Mouse (Mus musculus): ENCODE measurements around the gene Cacna2d4.

The Cacna2d4 gene

DNA sequence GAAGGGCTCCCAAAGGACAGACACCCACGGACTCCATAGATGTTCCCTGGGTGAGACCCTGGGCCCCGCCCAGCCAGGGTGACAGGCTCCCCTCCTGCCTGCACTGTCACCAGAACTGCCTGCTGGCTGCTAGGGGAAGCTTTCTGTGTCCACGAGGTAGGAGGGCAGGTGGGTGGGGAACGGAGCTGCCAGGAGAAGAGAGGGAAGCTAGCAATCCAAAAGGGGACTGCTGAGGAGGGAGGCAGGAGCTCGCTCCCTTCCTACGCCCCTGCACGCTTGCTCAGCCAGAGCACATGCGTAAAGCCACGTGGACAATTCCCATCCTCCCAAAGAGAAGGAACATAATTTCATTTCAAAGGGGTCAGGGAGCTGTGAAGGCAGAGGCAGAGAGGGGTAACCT, 73.8 kb downstream of the Cacna2d4 start:
- no peak for DNase-seq (ENCODE audit: low read depth, low spot score)

DNA sequence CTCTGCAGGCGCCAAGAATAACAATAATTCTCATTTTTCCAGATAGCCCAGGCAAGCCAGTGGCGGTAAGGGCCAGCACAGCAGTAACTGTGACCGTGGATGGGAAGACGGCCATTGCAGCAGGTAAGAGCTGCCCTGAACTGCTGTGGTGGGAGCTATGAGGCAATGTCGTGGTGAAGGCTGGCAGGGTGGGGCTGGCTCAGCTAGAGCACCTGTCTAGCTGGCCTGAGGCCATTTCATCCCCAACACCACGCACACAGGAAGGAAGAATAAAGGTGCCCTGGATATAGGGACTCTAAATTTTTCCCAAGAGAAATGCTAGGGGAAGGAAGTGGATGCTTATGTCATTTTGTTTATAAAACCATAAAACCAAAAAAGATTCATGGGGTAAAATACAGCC, 76.1 kb downstream of the Cacna2d4 start:
- DNase-seq (ENCODE audit: low read depth, low spot score), result no peak

DNA sequence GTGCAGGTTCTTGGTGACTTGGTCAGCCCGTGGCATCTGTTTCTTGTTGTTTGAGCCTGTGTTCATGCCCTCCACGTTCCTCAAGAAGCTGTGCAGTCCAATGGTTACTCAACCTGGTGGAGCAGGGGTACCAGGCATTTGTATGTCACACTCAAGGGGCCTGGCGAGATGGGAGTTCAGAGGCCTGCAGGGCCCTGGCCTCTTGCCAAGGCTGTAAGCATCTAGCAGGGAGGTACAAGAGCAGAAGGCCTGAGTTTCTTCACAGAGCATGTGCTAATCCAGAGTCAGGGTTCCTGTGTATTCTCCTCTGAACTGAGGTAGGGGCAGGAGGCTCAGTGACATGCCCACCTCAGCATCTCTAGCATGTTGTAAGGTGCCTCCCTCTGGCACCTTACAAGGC, 76.8 kb downstream of the Cacna2d4 start:
- no peak for DNase-seq (ENCODE audit: low read depth, low spot score)

DNA sequence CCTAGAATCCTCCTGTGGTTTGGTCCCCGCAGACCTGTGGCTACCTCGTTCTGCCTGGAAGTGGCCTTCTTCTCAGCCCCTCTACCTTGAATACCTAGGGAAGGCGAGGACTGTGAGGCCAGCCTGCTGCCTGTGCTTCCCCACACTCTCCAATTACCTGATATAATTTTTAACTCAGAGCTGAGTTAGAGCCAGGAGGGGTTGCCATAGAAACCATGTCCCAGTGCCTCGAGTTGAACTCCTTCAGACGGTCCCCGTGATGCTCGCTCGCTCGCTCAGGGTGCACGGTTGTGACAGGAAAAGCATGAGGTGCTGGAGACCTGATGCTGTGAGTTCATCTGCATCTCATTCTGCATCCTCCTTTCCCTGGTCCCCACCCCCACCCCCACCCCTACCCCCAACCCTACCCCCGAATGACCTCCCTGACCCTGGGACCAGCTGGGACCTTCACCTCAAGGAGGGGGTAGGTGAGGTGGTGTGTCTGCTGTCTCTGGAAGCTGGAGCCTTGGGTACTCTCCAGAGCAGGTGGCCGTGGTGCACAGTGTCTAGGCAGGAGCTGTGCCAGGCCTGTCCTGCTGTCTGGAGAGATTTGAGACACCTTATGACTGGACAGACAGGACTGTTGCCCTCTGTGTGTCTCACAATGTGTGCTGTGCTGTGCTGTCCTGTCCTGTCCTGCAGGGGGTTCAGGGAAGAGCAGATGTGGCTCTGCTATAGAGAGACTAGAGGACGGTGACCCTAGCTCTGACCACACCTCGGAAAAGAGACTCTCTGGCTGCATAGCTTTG, 77.5 kb downstream of the Cacna2d4 start:
- DNase-seq (ENCODE audit: low read depth, low spot score), result no peak

DNA sequence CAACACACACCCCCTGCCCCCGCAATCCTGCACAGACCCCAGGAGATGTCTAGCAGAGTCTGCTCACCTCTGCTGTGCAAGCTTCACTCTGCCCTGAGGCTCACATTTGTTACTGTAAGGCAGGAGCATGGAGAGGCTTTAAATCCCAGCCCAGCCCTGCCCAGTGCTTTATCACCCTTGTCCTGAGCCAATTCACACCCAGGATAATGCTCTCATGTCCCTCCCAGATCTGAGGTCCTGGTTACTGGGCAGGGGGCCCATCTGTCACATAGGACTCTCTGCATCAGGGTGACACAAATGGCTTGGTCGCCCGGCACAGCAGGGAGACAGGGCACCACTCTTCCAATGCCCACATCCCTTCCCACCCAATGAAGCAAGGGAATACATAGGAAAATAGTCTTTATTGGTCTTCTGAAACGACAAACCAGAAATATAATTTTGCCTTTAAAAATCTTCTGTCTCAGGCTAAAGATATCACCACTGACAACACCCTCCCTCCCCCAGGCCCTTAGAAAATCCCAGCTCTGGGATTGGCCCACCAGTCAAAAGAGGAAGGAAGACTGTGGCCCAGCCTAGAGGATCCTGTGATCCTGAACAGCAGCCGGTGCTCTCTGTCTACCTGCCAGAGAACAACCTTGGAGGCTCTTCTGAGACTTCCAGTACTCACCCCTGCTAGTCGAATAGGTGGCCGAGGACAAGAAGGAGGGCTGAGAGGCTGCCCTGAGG, 78.6 kb downstream of the Cacna2d4 start:
- no peak for DNase-seq (ENCODE audit: low read depth, low spot score)

DNA sequence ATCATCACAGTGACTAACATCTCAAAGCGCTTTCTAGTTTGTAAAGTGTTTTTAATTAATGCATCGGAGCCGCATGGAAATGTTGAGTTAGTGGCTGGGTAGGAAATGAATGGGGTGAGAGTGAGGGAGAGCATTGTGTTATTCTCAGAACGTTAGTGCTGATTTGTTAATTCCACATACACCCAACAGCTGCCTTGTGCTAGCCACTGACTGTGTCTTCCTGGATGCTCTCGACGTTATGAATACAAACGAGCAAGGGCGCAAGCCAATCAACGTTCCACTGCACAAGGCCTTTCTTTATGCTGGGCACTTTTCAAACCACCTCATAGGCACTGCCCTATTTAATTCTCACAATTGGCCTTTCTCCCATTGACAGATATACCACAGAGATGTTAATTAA, 82.4 kb downstream of the Cacna2d4 start:
- DNase-seq (ENCODE audit: low read depth, low spot score), result no peak

DNA sequence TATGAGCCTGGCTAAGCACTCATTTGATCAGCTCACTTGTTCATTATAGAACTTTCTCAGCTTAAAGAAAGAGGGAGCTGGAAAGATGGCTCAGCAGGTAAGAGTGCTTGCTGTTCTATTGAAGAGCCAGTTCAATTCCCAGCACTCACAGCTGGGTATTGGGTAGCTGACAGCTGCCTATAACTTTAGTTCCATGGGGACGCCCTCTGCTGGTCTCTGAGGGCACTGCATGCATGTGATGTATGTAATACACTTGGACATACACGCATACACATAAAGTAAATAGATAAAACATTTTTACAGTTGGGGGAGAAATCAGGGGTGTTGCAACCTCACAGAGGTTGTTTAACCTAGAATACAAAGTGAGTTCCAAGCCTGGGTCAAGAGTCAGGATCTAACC, 83.0 kb downstream of the Cacna2d4 start:
- no peak for DNase-seq (ENCODE audit: low read depth, low spot score)

DNA sequence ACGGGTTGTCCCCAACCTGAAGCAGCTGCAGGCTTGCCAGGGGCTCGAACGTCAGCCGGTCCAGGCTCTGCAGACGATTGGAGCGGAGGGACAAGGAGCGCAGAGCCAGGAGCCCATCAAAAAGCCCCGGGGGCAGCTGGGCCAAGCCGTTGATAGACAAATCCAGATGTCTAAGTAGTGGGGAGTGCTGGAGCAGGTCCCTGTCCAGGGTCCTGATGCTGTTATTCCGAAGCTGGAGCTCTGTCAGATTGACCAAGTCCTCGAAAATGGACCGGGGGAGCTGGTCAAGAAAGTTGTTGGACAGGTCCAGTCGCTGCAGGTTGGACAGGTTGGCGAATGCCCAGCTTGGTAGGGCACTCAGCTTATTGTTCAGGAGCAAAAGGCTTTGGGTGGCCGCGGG, 84.2 kb downstream of the Cacna2d4 start:
- no peak for DNase-seq (ENCODE audit: low read depth, low spot score)

DNA sequence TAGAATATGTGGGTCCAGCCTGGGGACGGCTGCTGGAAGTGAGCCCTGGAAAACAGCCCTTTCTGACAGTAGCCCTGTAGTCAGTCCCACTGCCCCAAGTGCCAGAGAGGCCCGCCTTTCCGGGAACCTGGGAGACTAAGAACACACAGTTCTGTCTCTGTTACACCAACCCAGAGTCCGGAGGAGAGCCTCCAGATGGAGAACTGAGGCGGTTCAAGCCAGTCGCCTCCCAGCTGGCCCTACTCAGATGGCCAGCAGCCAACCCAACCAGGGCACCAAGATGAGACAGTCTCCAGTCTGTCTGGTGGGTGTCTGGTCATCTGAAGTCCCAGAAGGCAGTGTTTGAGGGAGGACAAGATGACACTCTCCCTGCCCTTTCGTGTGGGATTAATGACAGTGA, 85.4 kb downstream of the Cacna2d4 start:
- no peak for DNase-seq (ENCODE audit: low read depth, low spot score)

DNA sequence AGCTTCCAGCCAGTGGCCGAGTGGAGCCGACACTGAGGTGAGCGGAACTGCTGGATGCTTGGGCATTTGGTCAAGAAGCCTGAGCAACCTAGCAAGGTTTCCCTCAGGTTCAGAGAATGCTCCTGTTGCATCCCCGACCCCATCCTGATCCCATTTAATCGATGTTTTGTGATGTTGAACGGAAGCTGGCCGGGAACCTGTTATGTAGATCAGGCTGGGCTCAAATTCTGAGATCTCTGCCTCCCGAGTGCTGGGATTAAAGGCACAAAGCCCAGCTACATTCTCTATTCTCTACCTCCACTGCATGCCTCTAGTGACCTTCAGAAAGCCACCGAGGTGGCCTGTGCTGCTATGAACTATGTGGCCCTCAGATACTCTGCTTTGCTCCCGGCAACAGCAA, 88.5 kb downstream of the Cacna2d4 start:
- no peak for DNase-seq (ENCODE audit: low read depth, low spot score)

DNA sequence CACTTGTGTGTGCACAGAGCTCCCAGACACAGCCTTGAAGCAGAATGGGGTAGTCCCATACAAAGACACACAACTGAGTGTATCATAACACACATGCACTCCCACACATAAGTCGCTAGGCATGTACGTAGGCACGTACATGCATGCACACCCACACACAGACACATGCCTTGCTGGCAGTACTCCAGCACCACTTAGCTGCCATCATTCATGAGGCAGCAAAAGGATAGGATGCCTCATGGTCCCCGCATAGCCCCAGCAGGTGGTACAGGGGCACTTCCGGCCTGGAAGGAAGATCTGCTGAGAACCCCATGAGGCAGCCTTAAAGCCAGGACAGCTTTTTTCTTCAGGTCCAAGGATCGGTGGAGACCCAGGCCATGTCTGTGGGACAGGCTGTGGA, 89.7 kb downstream of the Cacna2d4 start:
- no peak for DNase-seq (ENCODE audit: low read depth, low spot score)

DNA sequence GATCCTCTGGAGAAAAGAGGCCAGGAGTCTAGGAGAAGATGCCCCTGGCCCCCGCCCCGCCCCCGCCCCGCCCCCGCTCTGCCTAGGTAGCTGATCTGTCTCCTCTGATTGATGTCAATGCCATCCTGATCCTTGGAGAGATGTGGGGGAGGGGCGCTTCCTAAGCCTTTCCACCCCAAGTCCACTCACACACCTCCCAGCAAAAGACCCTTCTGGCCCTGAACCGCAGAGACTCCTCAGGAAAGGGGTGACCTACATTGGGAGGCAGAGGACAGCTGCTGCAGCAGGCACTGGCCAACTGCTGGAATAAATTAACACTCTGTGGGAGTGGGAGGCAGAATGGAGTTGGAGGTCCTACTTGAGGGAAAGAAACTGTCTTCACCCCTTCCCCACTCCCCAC, 90.2 kb downstream of the Cacna2d4 start:
- no peak for DNase-seq (ENCODE audit: low read depth, low spot score)

DNA sequence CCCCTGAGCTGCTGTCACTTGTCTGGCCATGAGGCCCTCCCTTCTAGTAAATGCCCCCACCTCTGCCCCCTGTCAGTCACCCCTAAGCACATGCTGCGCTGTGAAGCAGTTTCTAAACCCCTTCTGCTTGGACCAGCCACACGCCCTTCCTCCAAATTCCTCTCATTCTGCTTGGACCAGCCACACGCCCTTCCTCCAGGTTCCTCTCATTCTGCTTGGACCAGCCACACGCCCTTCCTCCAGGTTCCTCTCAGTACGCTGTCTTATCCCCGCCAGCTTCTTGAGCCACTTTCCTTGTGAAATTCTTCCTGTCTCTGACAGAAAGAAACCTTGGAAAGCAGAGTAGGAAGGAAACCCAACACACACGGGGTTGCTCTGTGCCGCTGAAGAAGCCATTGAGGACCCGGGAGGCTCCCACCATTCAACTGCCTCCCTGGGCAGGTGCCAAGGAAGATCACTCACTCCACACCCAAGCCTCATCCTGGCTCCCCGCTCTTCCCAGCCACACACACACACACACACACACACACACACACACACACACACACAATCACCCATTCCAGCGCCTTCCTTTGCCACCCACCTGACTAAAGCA, 92.3 kb downstream of the Cacna2d4 start:
- DNase-seq (ENCODE audit: low read depth, low spot score), result no peak

DNA sequence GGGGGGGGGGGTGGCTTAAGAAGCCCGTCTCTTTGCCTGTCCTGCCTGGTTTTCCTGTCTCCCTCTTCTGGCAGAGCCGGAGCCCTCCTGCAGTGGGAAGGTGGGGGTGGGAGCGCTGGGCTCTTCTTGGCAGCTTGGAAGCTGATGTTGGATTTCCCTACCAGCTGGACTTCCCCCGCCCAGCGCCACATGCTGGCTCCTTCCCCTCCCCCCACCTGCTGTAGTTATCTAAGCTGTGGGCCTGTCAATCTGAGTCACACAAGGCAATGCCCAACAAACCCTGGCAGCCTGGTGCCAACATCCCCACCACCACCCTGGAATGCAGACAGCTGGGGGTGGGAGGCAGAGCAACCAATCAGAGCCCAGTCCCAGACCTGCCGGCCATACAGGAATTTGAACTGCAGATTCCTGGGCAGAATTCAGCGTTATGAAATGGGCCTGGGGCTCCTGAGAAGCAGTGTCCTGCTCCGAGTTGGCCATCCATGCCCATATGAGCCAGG, 92.9 kb downstream of the Cacna2d4 start:
- DNase-seq (ENCODE audit: low read depth, low spot score), result peak; percentile 69

DNA sequence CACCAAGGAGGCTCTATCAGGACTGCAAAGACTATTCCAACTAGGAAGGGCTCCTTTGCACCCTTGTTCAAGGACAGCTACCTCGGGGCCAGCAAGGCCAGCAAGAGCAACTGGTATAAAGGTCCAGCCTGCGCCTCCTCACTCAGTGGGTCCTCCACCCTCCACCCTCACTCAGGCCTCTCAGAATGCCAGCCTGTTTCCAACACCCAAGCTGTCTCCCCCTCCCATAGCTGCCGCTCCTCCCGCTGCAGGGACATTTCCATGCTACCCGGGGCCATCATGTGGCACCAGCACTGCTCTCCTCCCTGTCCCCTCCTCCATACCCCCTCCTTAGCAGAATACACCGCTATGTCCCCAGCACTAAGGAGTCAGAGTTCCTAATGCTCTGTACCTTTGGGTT, 93.6 kb downstream of the Cacna2d4 start:
- no peak for DNase-seq (ENCODE audit: low read depth, low spot score)

DNA sequence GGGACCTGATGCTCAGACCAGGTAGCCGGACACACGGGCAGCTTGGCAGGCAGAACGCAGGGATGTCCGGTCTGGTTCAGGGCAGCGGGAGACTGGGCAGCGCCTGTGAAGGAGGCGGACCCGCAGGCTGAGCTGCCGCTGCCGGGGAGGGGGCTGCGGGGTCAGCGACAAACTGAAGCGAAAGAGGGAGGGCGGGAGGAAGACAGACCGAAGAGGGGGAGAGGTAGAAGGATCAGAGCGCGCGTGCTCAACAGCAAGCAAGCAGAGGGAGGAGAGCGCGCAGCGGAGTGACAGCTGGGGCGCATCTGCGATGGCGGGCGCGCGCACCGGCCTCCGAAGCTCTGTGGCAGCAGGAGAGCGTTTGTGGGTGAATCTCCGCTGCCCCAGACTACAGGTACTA, 94.2 kb downstream of the Cacna2d4 start, which contains the start of gene Lrtm2:
Gene Lrtm2, minus strand, starts transcription at position 261 of the 400 bp plus-strand sequence.
- DNase-seq (ENCODE audit: low read depth, low spot score), result no peak

DNA sequence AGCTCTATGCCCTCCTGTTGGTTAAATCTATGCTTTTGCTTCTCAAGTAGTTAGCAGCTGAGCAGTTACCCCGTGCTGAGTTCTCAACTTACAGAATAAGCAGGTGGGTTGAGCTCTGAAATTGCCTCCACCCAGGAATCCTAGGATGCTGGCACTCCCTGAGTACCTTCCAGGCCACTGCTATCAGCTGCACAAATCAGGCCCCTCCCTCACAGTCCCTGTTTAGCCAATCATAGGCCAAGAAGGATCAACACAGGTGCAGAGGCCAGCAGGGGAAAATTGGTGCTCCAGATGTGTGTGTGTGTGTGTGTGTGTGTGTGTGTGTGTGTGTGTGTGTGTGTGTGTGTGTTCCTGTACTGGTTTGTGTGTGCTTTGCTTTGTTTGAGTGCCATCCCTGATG, 95.8 kb downstream of the Cacna2d4 start:
- DNase-seq (ENCODE audit: low read depth, low spot score), result no peak

DNA sequence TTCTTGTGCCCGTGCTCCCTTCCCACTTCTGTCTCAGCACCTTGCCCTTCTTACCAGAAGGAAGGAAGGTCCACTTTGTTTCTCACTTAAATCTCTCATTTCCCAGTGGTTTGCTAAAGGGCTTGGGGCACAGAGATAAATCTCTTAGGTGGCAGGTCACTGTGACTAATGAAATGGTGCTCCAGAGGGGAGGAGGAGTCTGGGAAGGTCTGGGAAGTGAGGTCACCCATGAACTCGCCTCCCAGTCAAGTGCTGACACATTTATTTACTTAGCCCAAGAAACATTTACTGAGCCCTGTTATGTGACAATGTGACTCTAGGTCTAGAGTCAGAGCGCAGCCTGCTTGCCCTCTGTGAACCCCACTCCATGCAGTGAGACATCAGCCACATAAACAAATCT, 96.9 kb downstream of the Cacna2d4 start:
- DNase-seq (ENCODE audit: low read depth, low spot score), result no peak

DNA sequence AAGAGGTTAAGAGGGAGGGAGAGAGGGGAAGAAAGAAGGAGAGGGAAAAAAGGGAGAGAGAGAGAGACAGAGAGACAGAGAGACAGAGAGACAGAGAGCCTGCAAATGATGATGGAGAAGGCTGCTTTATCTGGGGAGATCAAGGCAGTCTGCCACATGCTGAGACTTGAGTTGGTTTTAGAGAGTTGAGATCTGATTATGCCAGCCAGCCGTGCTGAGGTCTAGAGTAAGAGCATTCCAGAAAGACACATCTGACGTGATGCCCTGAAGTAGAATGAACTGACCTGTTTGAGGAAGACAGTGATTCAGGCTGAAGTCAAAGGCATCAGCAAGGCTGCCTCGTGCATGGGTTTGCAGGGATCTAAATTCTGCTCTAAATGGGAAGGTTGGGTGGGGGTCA, 97.5 kb downstream of the Cacna2d4 start:
- no peak for DNase-seq (ENCODE audit: low read depth, low spot score)

DNA sequence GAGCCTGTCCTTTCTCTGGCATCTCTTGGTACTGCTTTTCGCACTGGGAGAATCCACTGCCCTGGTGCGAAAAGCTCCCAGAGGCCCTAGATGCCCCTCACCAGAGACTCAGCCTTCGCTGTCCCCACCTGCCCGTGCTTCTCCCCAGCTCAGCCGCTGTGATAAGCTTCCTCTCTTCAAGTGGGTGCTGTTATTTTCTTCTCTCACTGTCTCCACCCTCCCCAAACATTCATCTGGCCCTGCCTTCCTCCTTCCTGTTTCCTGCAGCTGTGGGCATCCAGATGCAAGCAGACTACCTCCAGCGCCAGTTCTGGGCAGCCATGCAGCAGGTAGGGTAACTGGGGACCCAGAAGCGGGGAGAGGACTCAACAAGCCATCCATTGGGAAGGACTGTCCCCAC, 99.8 kb downstream of the Cacna2d4 start:
- DNase-seq (ENCODE audit: low read depth, low spot score), result no peak

DNA sequence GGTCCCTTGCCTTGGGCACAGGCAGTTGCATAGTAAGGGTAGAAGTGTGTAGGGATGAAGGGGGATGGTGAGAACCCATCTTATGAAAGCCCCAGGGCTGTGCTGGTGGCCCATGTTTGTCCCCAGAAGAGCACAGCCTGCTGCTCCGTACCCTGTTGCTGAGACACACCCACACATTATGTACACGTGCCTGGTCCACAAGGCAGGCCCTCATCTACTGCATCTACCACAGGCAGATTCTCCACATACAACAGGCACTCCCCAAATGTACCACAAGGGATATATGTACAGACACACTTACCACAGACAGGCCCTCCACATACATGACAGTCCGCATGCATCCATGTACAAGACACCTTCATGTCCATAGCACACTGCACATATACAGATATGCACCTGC, 101.0 kb downstream of the Cacna2d4 start:
- no peak for DNase-seq (ENCODE audit: low read depth, low spot score)

DNA sequence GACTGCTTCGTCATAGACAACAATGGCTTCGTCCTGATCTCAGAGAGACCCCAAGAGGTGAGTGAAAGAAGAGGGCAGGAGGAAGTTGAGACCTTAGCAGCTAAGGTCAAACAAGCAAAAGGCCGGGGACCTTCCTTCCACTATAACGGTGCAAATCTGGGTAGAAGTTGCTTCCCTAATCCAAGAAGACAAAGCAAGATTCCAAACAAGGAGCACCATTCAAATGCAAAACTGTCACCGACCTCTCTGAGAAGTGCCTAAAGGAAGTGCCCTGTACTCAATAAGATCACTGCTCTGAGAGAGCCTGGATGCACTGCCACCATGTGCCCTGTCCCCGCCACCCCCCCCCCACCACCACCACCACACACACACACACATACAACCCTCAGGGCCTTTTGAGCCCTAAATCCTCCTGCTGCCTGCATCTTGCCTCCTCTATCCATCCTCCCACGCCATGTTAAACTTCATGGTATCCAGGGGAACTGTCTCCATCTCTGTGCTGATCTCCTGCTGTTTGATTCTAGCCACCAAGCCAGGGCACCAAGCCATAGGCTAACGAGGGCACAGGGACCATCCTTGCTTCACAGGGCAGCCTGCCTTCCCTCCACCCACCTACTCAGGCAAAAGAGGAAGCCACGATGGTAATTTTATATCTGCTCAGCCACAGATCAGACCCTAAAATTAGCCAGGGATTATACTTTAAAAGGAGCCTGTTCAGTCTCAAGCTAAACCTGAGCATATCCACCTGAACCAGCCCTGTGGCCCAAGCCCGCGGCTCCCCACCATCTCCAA, 102.0 kb downstream of the Cacna2d4 start:
- no peak for DNase-seq (ENCODE audit: low read depth, low spot score)
